Mouse (Mus musculus): ENCODE results near the gene Got1. TPM values are rescaled to one million over a fixed set of nuclear protein-coding genes. Genes with fewer than 3 reads are reported as not detected.
A peak's percentile ranks its signal among the peaks of the same experiment; 100 is the strongest.

Gene Got1
- 0.14 and 0.20 TPM in 2 replicates for polyA plus RNA-seq (2012)

- Histone ChIP-seq H3K9me3 (ENCODE audit: control insufficient read depth, low read length) (no peaks in the 10 kb centered on the region), H3K4me3 (replicated peaks) (peak within 1 kb of the TSS; percentile 76), H3K27me3 (ENCODE audit: control insufficient read depth) (no peaks in the 10 kb centered on the region), H3K36me3 (ENCODE audit: control insufficient read depth) (peaks cover 5% of the 10 kb centered on the region), H3K4me1 (ENCODE audit: control insufficient read depth) (peaks cover 45% of the 10 kb centered on the region)
- peak; percentile 95 for TF ChIP-seq GATA1 (IDR thresholded peaks at IDR 0.05; ENCODE audit: low read length)
- no peak for TF ChIP-seq TAL1 (IDR thresholded peaks at IDR 0.05; ENCODE audit: low read length)
These were observed at the start of gene Got1 for GRCm38 (mm10) chr19:43524187-43525103. Gene Got1, minus strand, starts transcription at chr19:43524605.

GRCm38 (mm10) chr19:43570831-43571790 lies 46.7 kb upstream of the Got1 start:
- Histone ChIP-seq H3K36me3 (ENCODE audit: control insufficient read depth) (no peaks in the 10 kb centered on the region), H3K4me1 (ENCODE audit: control insufficient read depth) (peaks cover 5% of the 10 kb centered on the region), H3K4me3 (replicated peaks) (peak overlapping the region; percentile 12), H3K9me3 (ENCODE audit: control insufficient read depth, low read length) (no peaks in the 10 kb centered on the region), H3K27me3 (ENCODE audit: control insufficient read depth) (peaks cover 51% of the 10 kb centered on the region)
- TF ChIP-seq TAL1 (IDR thresholded peaks at IDR 0.05; ENCODE audit: low read length) (no peak), GATA1 (IDR thresholded peaks at IDR 0.05; ENCODE audit: low read length) (no peak)

GRCm38 (mm10) chr19:43569133-43569532 lies 44.7 kb upstream of the Got1 start:
- Histone ChIP-seq H3K9me3 (ENCODE audit: control insufficient read depth, low read length) (no peaks in the 10 kb centered on the region), H3K36me3 (ENCODE audit: control insufficient read depth) (no peaks in the 10 kb centered on the region), H3K27me3 (ENCODE audit: control insufficient read depth) (peaks cover 54% of the 10 kb centered on the region), H3K4me3 (replicated peaks) (no peak overlapping the region), H3K4me1 (ENCODE audit: control insufficient read depth) (peaks cover 5% of the 10 kb centered on the region)
- TF ChIP-seq GATA1 (IDR thresholded peaks at IDR 0.05; ENCODE audit: low read length) (no peak), TAL1 (IDR thresholded peaks at IDR 0.05; ENCODE audit: low read length) (no peak)

GRCm38 (mm10) chr19:43568298-43568697 lies 43.9 kb upstream of the Got1 start:
- Histone ChIP-seq H3K4me1 (ENCODE audit: control insufficient read depth) (peaks cover 5% of the 10 kb centered on the region), H3K9me3 (ENCODE audit: control insufficient read depth, low read length) (no peaks in the 10 kb centered on the region), H3K36me3 (ENCODE audit: control insufficient read depth) (no peaks in the 10 kb centered on the region), H3K4me3 (replicated peaks) (no peak overlapping the region), H3K27me3 (ENCODE audit: control insufficient read depth) (peaks cover 48% of the 10 kb centered on the region)
- no peak for TF ChIP-seq GATA1 (IDR thresholded peaks at IDR 0.05; ENCODE audit: low read length)
- TF ChIP-seq TAL1 (IDR thresholded peaks at IDR 0.05; ENCODE audit: low read length) = no peak

GRCm38 (mm10) chr19:43563166-43563565 lies 38.8 kb upstream of the Got1 start:
- Histone ChIP-seq H3K4me3 (replicated peaks) (no peak overlapping the region), H3K9me3 (ENCODE audit: control insufficient read depth, low read length) (no peaks in the 10 kb centered on the region), H3K36me3 (ENCODE audit: control insufficient read depth) (no peaks in the 10 kb centered on the region), H3K27me3 (ENCODE audit: control insufficient read depth) (peaks cover 12% of the 10 kb centered on the region), H3K4me1 (ENCODE audit: control insufficient read depth) (no peaks in the 10 kb centered on the region)
- no peak for TF ChIP-seq GATA1 (IDR thresholded peaks at IDR 0.05; ENCODE audit: low read length)
- TF ChIP-seq TAL1 (IDR thresholded peaks at IDR 0.05; ENCODE audit: low read length) = no peak

- H3K4me3 ChIP-seq (replicated peaks) = no peak overlapping the region
These were observed 37.4 kb upstream of the Got1 start for GRCm38 (mm10) chr19:43561841-43562240.

GRCm38 (mm10) chr19:43560244-43560643 lies 35.8 kb upstream of the Got1 start:
- H3K36me3 ChIP-seq (ENCODE audit: control insufficient read depth) = no peaks in the 10 kb centered on the region
- H3K4me3 ChIP-seq (replicated peaks) = no peak overlapping the region
- no peaks in the 10 kb centered on the region for H3K4me1 ChIP-seq (ENCODE audit: control insufficient read depth)
- no peaks in the 10 kb centered on the region for H3K27me3 ChIP-seq (ENCODE audit: control insufficient read depth)
- H3K9me3 ChIP-seq (ENCODE audit: control insufficient read depth, low read length) = no peaks in the 10 kb centered on the region
- TF ChIP-seq TAL1 (IDR thresholded peaks at IDR 0.05; ENCODE audit: low read length) = no peak
- TF ChIP-seq GATA1 (IDR thresholded peaks at IDR 0.05; ENCODE audit: low read length) = no peak

More at GRCm38 (mm10) chr19:43561841-43562240, 37.4 kb upstream of the Got1 start:
- H3K9me3 ChIP-seq (ENCODE audit: control insufficient read depth, low read length) = no peaks in the 10 kb centered on the region
- H3K36me3 ChIP-seq (ENCODE audit: control insufficient read depth) = no peaks in the 10 kb centered on the region
- peaks cover 7% of the 10 kb centered on the region for H3K27me3 ChIP-seq (ENCODE audit: control insufficient read depth)
- TF ChIP-seq GATA1 (IDR thresholded peaks at IDR 0.05; ENCODE audit: low read length) = no peak
- H3K4me1 ChIP-seq (ENCODE audit: control insufficient read depth) = no peaks in the 10 kb centered on the region

GRCm38 (mm10) chr19:43551493-43551890 lies 27.1 kb upstream of the Got1 start:
- Histone ChIP-seq H3K27me3 (ENCODE audit: control insufficient read depth) (peaks cover 5% of the 10 kb centered on the region), H3K4me3 (replicated peaks) (no peak overlapping the region), H3K4me1 (ENCODE audit: control insufficient read depth) (no peaks in the 10 kb centered on the region), H3K9me3 (ENCODE audit: control insufficient read depth, low read length) (no peaks in the 10 kb centered on the region), H3K36me3 (ENCODE audit: control insufficient read depth) (no peaks in the 10 kb centered on the region)
- TF ChIP-seq TAL1 (IDR thresholded peaks at IDR 0.05; ENCODE audit: low read length) (no peak), GATA1 (IDR thresholded peaks at IDR 0.05; ENCODE audit: low read length) (no peak)
